Mouse (Mus musculus) G1E (cell line): ENCODE measurements around the gene S100a4.

Experiments
- CTCF ChIP-seq: IDR thresholded peaks from 2 replicates; pipeline ENCODE4 v1.5.1; 2012; ENCODE audit warnings: low read depth, low read length, inconsistent platforms, mixed read lengths
- GATA1 ChIP-seq: IDR thresholded peaks from 2 replicates; pipeline ENCODE4 v1.6.1; 2012; ENCODE audit warnings: borderline replicate concordance, low read length, inconsistent platforms, mixed read lengths
- POLR2AphosphoS5 ChIP-seq: IDR thresholded peaks from 2 replicates; pipeline ENCODE4 v1.6.1; 2012; ENCODE audit warnings: low read depth, low read length, inconsistent platforms; ENCODE audit not compliant: insufficient replicate concordance
- TAL1 ChIP-seq: conservative IDR thresholded peaks from 2 replicates; pipeline ENCODE4 v1.6.1; 2012; ENCODE audit warnings: low read depth, low read length, inconsistent platforms, mixed read lengths

DNA sequence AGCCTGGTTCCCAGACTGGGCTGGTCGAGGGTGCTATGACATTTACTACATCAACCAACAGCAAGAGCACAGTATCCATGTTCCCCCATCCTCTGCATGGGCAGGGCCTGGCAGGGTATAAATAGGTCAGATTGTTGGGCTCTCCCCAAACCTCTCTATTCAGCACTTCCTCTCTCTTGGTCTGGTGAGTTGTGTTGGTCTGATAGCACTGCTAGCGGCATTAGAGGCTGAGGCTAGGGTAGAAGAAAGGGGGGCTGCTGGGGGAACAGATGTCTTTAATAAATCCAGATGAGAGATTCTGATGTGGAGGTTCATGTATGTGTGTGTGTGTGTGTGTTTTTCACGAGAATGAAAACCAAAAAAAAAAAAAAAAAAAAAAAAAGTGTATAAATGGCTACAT is at the start of gene S100a4:
- TF ChIP-seq CTCF = no peak
- no peak for TF ChIP-seq POLR2AphosphoS5
- no peak for TF ChIP-seq GATA1
- no peak for TF ChIP-seq TAL1
